Mouse (Mus musculus) neural tube, embryonic 14.5 days (tissue): Measurements from ENCODE around the gene Tank. TPM values are rescaled to one million over a fixed set of nuclear protein-coding genes. Genes with fewer than 3 reads are reported as not detected.
A peak's percentile ranks its signal among the peaks of the same experiment; 100 is the strongest.

Experiments
- ATAC-seq: fragments of 200-750 bp; cut with Nextera tagmentation; 2 replicates; pipeline ENCODE4 v1.8.0; 2017; ENCODE audit warnings: low read depth, mild to moderate bottlenecking, moderate TSS enrichment, moderate library complexity
- H3K27ac ChIP-seq: fragments of 300-500 bp; sonication (generic); 2 replicates; pipeline ENCODE4 v1.5.1; 2014; ENCODE audit warnings: low read depth, mild to moderate bottlenecking, control low read depth, low read length, moderate library complexity, mixed read lengths
- H3K27me3 ChIP-seq: fragments of 300-500 bp; sonication (generic); 2 replicates; pipeline ENCODE4 v1.6.1; 2014; ENCODE audit warnings: low read length; ENCODE audit not compliant: control insufficient read depth, insufficient read depth
- H3K36me3 ChIP-seq: fragments of 300-500 bp; sonication (generic); 2 replicates; pipeline ENCODE4 v1.6.1; 2014; ENCODE audit warnings: low read length, mixed read lengths; ENCODE audit not compliant: control insufficient read depth, insufficient read depth
- H3K4me1 ChIP-seq: fragments of 300-500 bp; sonication (generic); 2 replicates; pipeline ENCODE4 v1.6.1; 2014; ENCODE audit warnings: low read length; ENCODE audit not compliant: control insufficient read depth, insufficient read depth
- H3K4me2 ChIP-seq: fragments of 300-500 bp; sonication (generic); 2 replicates; pipeline ENCODE4 v1.6.1; 2014; ENCODE audit warnings: mild to moderate bottlenecking, low read depth, low read length, control low read depth
- H3K4me3 ChIP-seq: fragments of 300-500 bp; sonication (generic); 2 replicates; pipeline ENCODE4 v1.5.1; 2014; ENCODE audit warnings: low read depth, low read length, control low read depth, mixed read lengths
- H3K9ac ChIP-seq: fragments of 300-500 bp; sonication (generic); replicated peaks from 2 replicates; pipeline ENCODE4 v1.6.1; 2014; ENCODE audit warnings: low read depth, mild to moderate bottlenecking, control low read depth, low read length, mixed read lengths
- H3K9me3 ChIP-seq: fragments of 300-500 bp; sonication (generic); 2 replicates; pipeline ENCODE4 v1.6.1; 2016; ENCODE audit warnings: low read length; ENCODE audit not compliant: control insufficient read depth
- WGBS: fragments of 180-500 bp; shearing (Covaris S2); extraction: QIAGEN DNeasy Blood & Tissue Kit; methylation state at CpG from one replicate; pipeline ENCODE4 v1.1.7; 2014; 5-methylcytosine and 5-hydroxymethylcytosine counted together
- polyA plus RNA-seq: library from polyadenylated mRNA; unstranded; fragments of >200 nt; fragmentation: Nextera tagmentation; extraction: Ambion mirVana; gene quantifications from 2 replicates; pipeline ENCODE4 v1.2.1, GENCODE M21; 2014

Tank gene
- polyA plus RNA-seq, 1 experiment from 2014 or later = 30.7 TPM

DNA sequence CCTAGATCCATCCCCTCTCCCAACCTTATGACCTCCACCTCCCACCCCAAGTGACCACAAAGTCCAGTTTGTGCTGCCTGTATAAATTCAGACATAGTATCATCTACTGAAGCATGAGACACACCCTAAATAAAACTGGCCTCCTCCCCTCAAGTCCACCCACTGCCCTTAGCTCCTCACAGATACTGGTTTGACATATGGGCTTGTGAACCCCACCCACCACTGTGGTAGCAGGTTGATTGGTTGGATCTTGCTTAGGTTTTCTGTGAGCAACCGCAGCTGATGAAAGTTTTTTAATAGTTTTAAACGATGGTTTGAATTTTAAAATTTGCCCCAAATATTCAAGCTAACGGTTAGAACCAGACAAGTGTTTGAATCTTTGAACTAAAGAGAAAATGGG lies 13.7 kb downstream of the Tank start:
- Histone ChIP-seq H3K4me2 (no peak overlapping the region), H3K27me3 (no peaks in the 10 kb centered on the region), H3K4me1 (peaks cover 3% of the 10 kb centered on the region; the same call in 1 of the 2 replicates), H3K4me3 (no peak overlapping the region), H3K9me3 (no peaks in the 10 kb centered on the region), H3K27ac (no peak overlapping the region), H3K36me3 (no peaks in the 10 kb centered on the region), H3K9ac (no peak overlapping the region)
- WGBS = 93% methylated on average over 3 of the region's 3 CpGs
- ATAC-seq = no peak

- no peak for ATAC-seq
- Histone ChIP-seq H3K9me3 (no peaks in the 10 kb centered on the region), H3K4me1 (peaks cover 3% of the 10 kb centered on the region; the same call in 1 of the 2 replicates), H3K27me3 (no peaks in the 10 kb centered on the region), H3K27ac (no peak overlapping the region), H3K4me2 (peak overlapping the region; percentile 92), H3K4me3 (peak overlapping the region; percentile 81), H3K36me3 (no peaks in the 10 kb centered on the region), H3K9ac (no peak overlapping the region)
- WGBS = 16% methylated on average over 5 of the region's 5 CpGs
Measured at GRCm38 (mm10) chr2:61592699-61593029, 14.3 kb downstream of the Tank start.

GRCm38 (mm10) chr2:61593030-61593811 lies 14.8 kb downstream of the Tank start:
- H3K4me1 ChIP-seq = peaks cover 3% of the 10 kb centered on the region; the same call in 1 of the 2 replicates
- WGBS = under 1% methylated on average over 62 of the region's 62 CpGs

DNA sequence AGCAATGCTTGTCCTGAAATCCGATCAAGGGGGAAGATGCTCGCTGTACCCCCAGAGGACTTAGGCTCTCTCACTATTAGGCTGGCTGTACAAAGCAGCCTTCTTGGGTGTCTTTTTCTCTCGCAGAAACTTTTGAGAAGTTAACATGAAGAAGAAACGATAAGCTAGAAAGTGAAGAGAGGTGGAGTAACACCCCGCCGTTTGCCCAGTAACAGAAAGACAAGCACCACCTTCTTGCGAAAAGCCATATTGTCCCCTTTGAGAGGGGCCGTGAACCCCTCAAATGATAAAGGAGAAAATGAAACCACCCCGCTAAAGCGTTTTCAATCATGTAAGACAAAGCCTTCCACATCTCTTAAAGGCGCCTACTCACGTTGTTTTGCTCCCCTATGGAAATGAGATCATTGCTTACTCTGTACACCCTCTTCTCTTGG lies 15.5 kb downstream of the Tank start:
- peak overlapping the region; percentile 70; the same call in 1 of the 2 replicates for H3K27ac ChIP-seq
- peaks cover 3% of the 10 kb centered on the region; the same call in 1 of the 2 replicates for H3K4me1 ChIP-seq
- H3K36me3 ChIP-seq = no peaks in the 10 kb centered on the region
- ATAC-seq = no peak
- H3K4me3 ChIP-seq = peak overlapping the region; percentile 81
- H3K9ac ChIP-seq = peak overlapping the region; percentile 77
- whole genome bisulfite sequencing = 2% methylated on average over 12 of the region's 12 CpGs
- H3K9me3 ChIP-seq = no peaks in the 10 kb centered on the region
- H3K4me2 ChIP-seq = peak overlapping the region; percentile 92
- H3K27me3 ChIP-seq = no peaks in the 10 kb centered on the region

More at GRCm38 (mm10) chr2:61593030-61593811, 14.8 kb downstream of the Tank start:
- H3K4me3 ChIP-seq = peak overlapping the region; percentile 81
- H3K27ac ChIP-seq = peak overlapping the region; percentile 70
- H3K27me3 ChIP-seq = no peaks in the 10 kb centered on the region
- no peaks in the 10 kb centered on the region for H3K9me3 ChIP-seq
- ATAC-seq = peak; percentile 95
- peak overlapping the region; percentile 92 for H3K4me2 ChIP-seq
- H3K9ac ChIP-seq = peak overlapping the region; percentile 77
- no peaks in the 10 kb centered on the region for H3K36me3 ChIP-seq

DNA sequence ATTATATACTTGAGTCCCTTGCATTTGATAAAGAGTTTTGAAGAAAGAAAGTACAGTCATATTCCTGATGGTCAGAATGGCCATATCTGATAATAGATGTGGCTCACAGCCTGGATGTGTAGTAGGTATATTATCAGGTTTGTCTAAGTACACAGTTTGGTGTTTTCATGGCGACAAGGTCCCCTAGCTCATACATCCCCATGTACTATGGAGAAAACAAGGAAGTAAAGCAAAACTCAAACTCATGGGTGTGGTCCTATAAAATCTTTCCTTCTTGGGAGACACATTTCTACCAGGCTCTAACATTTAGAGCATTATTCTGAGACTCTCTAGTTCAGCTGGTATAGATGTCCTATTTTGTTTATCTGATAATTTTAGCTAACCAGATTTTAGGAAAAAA lies 21.3 kb downstream of the Tank start:
- no peak for ATAC-seq
- WGBS = 98% methylated on average over 1 of the region's 1 CpGs
- H3K27ac ChIP-seq = no peak overlapping the region

GRCm38 (mm10) chr2:61603461-61603860 lies 25.1 kb downstream of the Tank start:
- Histone ChIP-seq H3K4me2 (no peak overlapping the region), H3K9me3 (no peaks in the 10 kb centered on the region), H3K27me3 (no peaks in the 10 kb centered on the region), H3K36me3 (no peaks in the 10 kb centered on the region), H3K9ac (no peak overlapping the region), H3K4me3 (no peak overlapping the region), H3K27ac (no peak overlapping the region), H3K4me1 (no peaks in the 10 kb centered on the region)
- 88% methylated on average over 3 of the region's 3 CpGs for WGBS
- no peak for ATAC-seq

More for the DNA sequence above, 21.3 kb downstream of the Tank start:
- no peaks in the 10 kb centered on the region for H3K4me1 ChIP-seq
- H3K9me3 ChIP-seq = no peaks in the 10 kb centered on the region
- H3K4me2 ChIP-seq = no peak overlapping the region
- H3K9ac ChIP-seq = no peak overlapping the region
- no peak overlapping the region for H3K4me3 ChIP-seq
- H3K27me3 ChIP-seq = no peaks in the 10 kb centered on the region
- H3K36me3 ChIP-seq = no peaks in the 10 kb centered on the region

- H3K27ac ChIP-seq = no peak overlapping the region
- H3K4me3 ChIP-seq = no peak overlapping the region
- no peak for ATAC-seq
- no peaks in the 10 kb centered on the region for H3K4me1 ChIP-seq
- H3K36me3 ChIP-seq = no peaks in the 10 kb centered on the region
- 100% methylated on average over 1 of the region's 1 CpGs for WGBS
- H3K9me3 ChIP-seq = no peaks in the 10 kb centered on the region
- no peak overlapping the region for H3K9ac ChIP-seq
- H3K27me3 ChIP-seq = no peaks in the 10 kb centered on the region
- H3K4me2 ChIP-seq = no peak overlapping the region
Measured at GRCm38 (mm10) chr2:61606942-61607341, 28.6 kb downstream of the Tank start.

- H3K27me3 ChIP-seq = no peaks in the 10 kb centered on the region
- no peak overlapping the region for H3K27ac ChIP-seq
- ATAC-seq = no peak
- H3K4me2 ChIP-seq = no peak overlapping the region
- H3K36me3 ChIP-seq = no peaks in the 10 kb centered on the region
- H3K4me1 ChIP-seq = no peaks in the 10 kb centered on the region
- no peaks in the 10 kb centered on the region; the same call in 1 of the 2 replicates for H3K9me3 ChIP-seq
- no peak overlapping the region for H3K4me3 ChIP-seq
- H3K9ac ChIP-seq = no peak overlapping the region
Measured at GRCm38 (mm10) chr2:61623996-61624395, 45.6 kb downstream of the Tank start.

- WGBS = 75% methylated on average over 3 of the region's 3 CpGs
- ATAC-seq = no peak
Measured at GRCm38 (mm10) chr2:61630864-61631555, 52.6 kb downstream of the Tank start.

More at GRCm38 (mm10) chr2:61630864-61631555, 52.6 kb downstream of the Tank start:
- Histone ChIP-seq H3K4me3 (no peak overlapping the region), H3K36me3 (no peaks in the 10 kb centered on the region), H3K4me1 (no peaks in the 10 kb centered on the region), H3K4me2 (no peak overlapping the region), H3K27me3 (no peaks in the 10 kb centered on the region), H3K9me3 (no peaks in the 10 kb centered on the region), H3K9ac (no peak overlapping the region), H3K27ac (no peak overlapping the region)
